Mouse (Mus musculus) CD4-positive, CD25-positive, alpha-beta regulatory T cell, adult 4 months (primary cell): ENCODE measurements around the gene Pole. TPM values are rescaled to one million over a fixed set of nuclear protein-coding genes. Genes with fewer than 3 reads are reported as not detected.
A peak's percentile ranks its signal among the peaks of the same experiment; 100 is the strongest.

Experiments
- ATAC-seq: one replicate; pipeline ENCODE4 v1.8.0; 2017
- polyA plus RNA-seq, 2 experiments: library from polyadenylated mRNA; unstranded; fragments of 100-300 nt; shearing (Covaris generic); gene quantifications; one replicate each; pipeline ENCODE4 v1.2.1; 2017

The Pole gene
- polyA plus RNA-seq, 2 experiments from 2014 or later: 4.8 to 6.5 TPM

- no peak for ATAC-seq
Observed at GRCm38 (mm10) chr5:110345553-110345952, 59.4 kb downstream of the Pole start.

GRCm38 (mm10) chr5:110347006-110347405 lies 60.9 kb downstream of the Pole start:
- ATAC-seq: no peak

- ATAC-seq: no peak
Observed at GRCm38 (mm10) chr5:110354716-110355115, 68.6 kb downstream of the Pole start.

- ATAC-seq: peak; percentile 71
Observed at GRCm38 (mm10) chr5:110357531-110358179, 71.5 kb downstream of the Pole start.

- no peak for ATAC-seq
Observed at GRCm38 (mm10) chr5:110361465-110361864, 75.4 kb downstream of the Pole start.

GRCm38 (mm10) chr5:110362813-110363178 lies 76.7 kb downstream of the Pole start:
- ATAC-seq: no peak

GRCm38 (mm10) chr5:110363179-110363821 lies 77.2 kb downstream of the Pole start:
- peak; percentile 77 for ATAC-seq

GRCm38 (mm10) chr5:110363822-110364545 lies 77.9 kb downstream of the Pole start:
- no peak for ATAC-seq

- ATAC-seq: peak; percentile 49
Observed at GRCm38 (mm10) chr5:110376802-110377433, 90.8 kb downstream of the Pole start.

GRCm38 (mm10) chr5:110378181-110378583 lies 92.1 kb downstream of the Pole start:
- ATAC-seq: no peak

- no peak for ATAC-seq
Observed at GRCm38 (mm10) chr5:110379086-110379485, 93.0 kb downstream of the Pole start.

- no peak for ATAC-seq
Observed at GRCm38 (mm10) chr5:110379823-110380222, 93.7 kb downstream of the Pole start.

- ATAC-seq: no peak
Observed at GRCm38 (mm10) chr5:110384491-110384890, 98.4 kb downstream of the Pole start.

- no peak for ATAC-seq
Observed at GRCm38 (mm10) chr5:110385263-110385662, 99.2 kb downstream of the Pole start.

- ATAC-seq: peak; percentile 54
Observed at GRCm38 (mm10) chr5:110386371-110387330, 100.5 kb downstream of the Pole start.

Other genes with a start within 250 kb of the Pole start
- 10 to 100 TPM in 1 of 2 experiments, 1 to 10 TPM in 1; 7.3 to 14.2 TPM for gene Gm17655, start 213.8 kb upstream of the Pole start, polyA plus RNA-seq
- gene Gm35315, start 191.9 kb upstream of the Pole start, polyA plus RNA-seq: 1 to 10 TPM; 2.0 to 3.1 TPM
- gene Plcxd1, start 186.3 kb upstream of the Pole start, polyA plus RNA-seq: 1 to 10 TPM in 1 of 2 experiments, under 1 TPM in 1; 0.89 to 2.3 TPM
- 10 to 100 TPM; 10.9 to 18.3 TPM for gene Gtpbp6, start 178.1 kb upstream of the Pole start, polyA plus RNA-seq
- gene Zfp605, start 176.2 kb upstream of the Pole start, polyA plus RNA-seq: 1 to 10 TPM; 4.0 to 4.5 TPM
- 10 to 100 TPM; 51.4 to 68.2 TPM for gene Chfr, start 150.5 kb upstream of the Pole start, polyA plus RNA-seq
- 10 to 100 TPM; 19.7 to 37.2 TPM for gene Golga3, start 109.6 kb upstream of the Pole start, polyA plus RNA-seq
- gene Ankle2, start 55.3 kb upstream of the Pole start, polyA plus RNA-seq: 10 to 100 TPM; 11.4 to 16.4 TPM
- 10 to 100 TPM; 29.2 to 31.7 TPM for gene Pgam5, start 16.4 kb upstream of the Pole start, polyA plus RNA-seq
- gene Pxmp2, start 120 bp upstream of the Pole start, polyA plus RNA-seq: 1 to 10 TPM; 1.1 to 2.7 TPM
- not detected for gene P2rx2, start 56.9 kb downstream of the Pole start, polyA plus RNA-seq
- not detected for gene Lrcol1, start 58.4 kb downstream of the Pole start, polyA plus RNA-seq
- gene Fbrsl1, start 162.2 kb downstream of the Pole start, polyA plus RNA-seq: 1 to 10 TPM; 4.2 to 7.2 TPM